9 mouse cellular contexts compared by ENCODE assay signal in genomic region chrX:101299473-101300426, GRCm38 (mm10). TPM values are rescaled to one million over a fixed set of nuclear protein-coding genes. Genes with fewer than 3 reads are reported as not detected.
DNase-seq lines count a peak whose midpoint lies in the region; ATAC-seq and TF ChIP-seq lines count a peak whose summit lies in the region.
"Had no signal": no experiment of that assay in that cellular context is flagged by ENCODE, and none has a peak within 500 bp of the region (broad histone marks: within the 10 kb centered on the region; RNA-seq: fewer than 3 reads in every experiment).

No protein-coding gene starts in this region.

- no peak for DNase-seq in heart, embryonic 10.5 days (ENCODE audit: low spot score)
- no peak for DNase-seq in heart, postnatal 36 days
- peak; percentile 81 for DNase-seq in forebrain, embryonic 14.5 days (ENCODE audit: low spot score)
- peak; percentile 57 for DNase-seq in mesoderm, embryonic 11.5 days (ENCODE audit: low read depth, low spot score)
- DNase-seq in spleen, postnatal 4 days (ENCODE audit: low spot score in 2 of 2) = no peak
- DNase-seq in layer of hippocampus, adult 9-10 months (ENCODE audit: low spot score) = no peak
- DNase-seq in cerebellum, adult 9-10 months = no peak

- no peaks in the 10 kb centered on the region for H3K9me3 ChIP-seq in heart, embryonic 10.5 days
- no peaks in the 10 kb centered on the region for H3K9me3 ChIP-seq in ES-Bruce4 (replicated peaks; ENCODE audit: control insufficient read depth, insufficient read depth, low read length, poor library complexity, severe bottlenecking)
- no peaks in the 10 kb centered on the region for H3K9me3 ChIP-seq in forebrain, embryonic 14.5 days (replicated peaks; ENCODE audit: control insufficient read depth, low read length)

- H3K27ac ChIP-seq in heart, embryonic 10.5 days = peak overlapping the region; percentile 29; the same call in 1 of the 2 replicates
- H3K27ac ChIP-seq in ES-Bruce4 (ENCODE audit: insufficient read depth, low read length) = no peak overlapping the region
- H3K27ac ChIP-seq in forebrain, embryonic 14.5 days (ENCODE audit: low read depth, low read length) = peak overlapping the region; percentile 70

- H3K4me2 ChIP-seq in forebrain, embryonic 14.5 days (ENCODE audit: low read length) = peak overlapping the region; percentile 51

- no peak for TF ChIP-seq POLR2A in ES-Bruce4 (IDR thresholded peaks at IDR 0.05; ENCODE audit: insufficient read depth, low read length)

- peaks cover 30% of the 10 kb centered on the region for H3K36me3 ChIP-seq in heart, embryonic 10.5 days
- no peaks in the 10 kb centered on the region; the same call in none of the 2 replicates for H3K36me3 ChIP-seq in ES-Bruce4 (ENCODE audit: control insufficient read depth, insufficient read depth, low read length, poor library complexity, severe bottlenecking)
- H3K36me3 ChIP-seq in forebrain, embryonic 14.5 days (ENCODE audit: control insufficient read depth, insufficient read depth, low read length) = peaks cover 24% of the 10 kb centered on the region; the same call in 1 of the 2 replicates

- TF ChIP-seq CTCF in ES-Bruce4 (IDR thresholded peaks at IDR 0.05; ENCODE audit: low read depth, low read length) = no peak

- H3K27me3 ChIP-seq in heart, embryonic 10.5 days (ENCODE audit: insufficient read depth, poor library complexity, severe bottlenecking) = peaks cover 40% of the 10 kb centered on the region
- H3K27me3 ChIP-seq in ES-Bruce4 (ENCODE audit: control insufficient read depth, insufficient read depth, low read length, poor library complexity, severe bottlenecking) = no peaks in the 10 kb centered on the region
- H3K27me3 ChIP-seq in forebrain, embryonic 14.5 days (replicated peaks; ENCODE audit: control insufficient read depth, insufficient read depth, low read length) = no peaks in the 10 kb centered on the region

- ATAC-seq in forebrain, embryonic 14.5 days = peak; percentile 74

- 26% methylated on average over 12 of the region's 13 CpGs for WGBS in heart, embryonic 10.5 days
- 40% methylated on average over 13 of the region's 13 CpGs for WGBS in forebrain, embryonic 14.5 days

- peaks cover 18% of the 10 kb centered on the region for H3K4me1 ChIP-seq in heart, embryonic 10.5 days
- peaks cover 4% of the 10 kb centered on the region for H3K4me1 ChIP-seq in ES-Bruce4 (ENCODE audit: control insufficient read depth, insufficient read depth, low read length)
- H3K4me1 ChIP-seq in forebrain, embryonic 14.5 days (ENCODE audit: control insufficient read depth, insufficient read depth, low read length) = peaks cover 17% of the 10 kb centered on the region; the same call in 1 of the 2 replicates

- TF ChIP-seq EP300 in ES-Bruce4 (IDR thresholded peaks at IDR 0.05; ENCODE audit: insufficient read depth, low read depth, low read length) = no peak

- intact Hi-C loops in heart, postnatal 36 days (cut with DNase I) = no loop called here

- H3K4me3 ChIP-seq in heart, embryonic 10.5 days = peak overlapping the region; percentile 50
- peak overlapping the region; percentile 17; the same call in 1 of the 2 replicates for H3K4me3 ChIP-seq in ES-Bruce4 (ENCODE audit: low read depth, low read length)
- H3K4me3 ChIP-seq in forebrain, embryonic 14.5 days (ENCODE audit: low read depth, low read length) = peak overlapping the region; percentile 47
- H3K4me3 ChIP-seq: myocyte had no signal

- no peak overlapping the region for H3K9ac ChIP-seq in ES-Bruce4 (ENCODE audit: low read depth, poor library complexity, severe bottlenecking)
- peak overlapping the region; percentile 74 for H3K9ac ChIP-seq in forebrain, embryonic 14.5 days (ENCODE audit: low read length)

RNA-seq across cellular contexts. Expression of gene Nlgn3, which starts 0.8 kb away (rescaled TPM):
- 2.2 and 2.4 TPM in 2 replicates for polyA plus RNA-seq in heart, embryonic 10.5 days (2016; fragmentation: Nextera tagmentation; extraction: Ambion mirVana)
- total RNA-seq in heart, postnatal 36 days (2021) = under 1 TPM; 0.22 to 0.50 TPM
- 0.58 and 0.70 TPM in 2 replicates for polyA plus RNA-seq in ES-Bruce4 (2011; ENCODE audit: insufficient read depth, insufficient read length, low read depth, missing spikeins)
- polyA plus RNA-seq in forebrain, embryonic 14.5 days (2014; fragmentation: Nextera tagmentation; extraction: Ambion mirVana) = 55.3 and 75.0 TPM in 2 replicates
- polyA plus RNA-seq: myocyte had no signal

RNA-seq across cellular contexts. Expression of gene Med12, which starts 25.9 kb away (rescaled TPM):
- polyA plus RNA-seq in heart, embryonic 10.5 days (2016; fragmentation: Nextera tagmentation; extraction: Ambion mirVana) = 29.4 and 29.7 TPM in 2 replicates
- 10 to 100 TPM; 19.8 to 23.2 TPM for total RNA-seq in heart, postnatal 36 days (2021)
- 38.6 and 41.7 TPM in 2 replicates for polyA plus RNA-seq in ES-Bruce4 (2011; ENCODE audit: insufficient read depth, insufficient read length, low read depth, missing spikeins)
- polyA plus RNA-seq in forebrain, embryonic 14.5 days (2014; fragmentation: Nextera tagmentation; extraction: Ambion mirVana) = 24.7 and 25.0 TPM in 2 replicates

RNA-seq across cellular contexts. Expression of gene Gm20489, which starts 30.9 kb away (rescaled TPM):
- polyA plus RNA-seq in heart, embryonic 10.5 days (2016; fragmentation: Nextera tagmentation; extraction: Ambion mirVana) = not detected in 2 replicates
- total RNA-seq in heart, postnatal 36 days (2021) = not detected
- not detected in 2 replicates for polyA plus RNA-seq in ES-Bruce4 (2011; ENCODE audit: insufficient read depth, insufficient read length, low read depth, missing spikeins)
- not detected in 2 replicates for polyA plus RNA-seq in forebrain, embryonic 14.5 days (2014; fragmentation: Nextera tagmentation; extraction: Ambion mirVana)
- polyA plus RNA-seq: myocyte had no signal

RNA-seq across cellular contexts. Expression of gene Il2rg, which starts 31.7 kb away (rescaled TPM):
- 12.5 and 13.2 TPM in 2 replicates for polyA plus RNA-seq in heart, embryonic 10.5 days (2016; fragmentation: Nextera tagmentation; extraction: Ambion mirVana)
- 1 to 10 TPM; 8.8 to 9.0 TPM for total RNA-seq in heart, postnatal 36 days (2021)
- polyA plus RNA-seq in ES-Bruce4 (2011; ENCODE audit: insufficient read depth, insufficient read length, low read depth, missing spikeins) = 0.40 and 0.84 TPM in 2 replicates
- polyA plus RNA-seq in forebrain, embryonic 14.5 days (2014; fragmentation: Nextera tagmentation; extraction: Ambion mirVana) = 6.2 and 6.5 TPM in 2 replicates

RNA-seq across cellular contexts. Expression of gene Gm614, which starts 36.0 kb away (rescaled TPM):
- not detected in 2 replicates for polyA plus RNA-seq in heart, embryonic 10.5 days (2016; fragmentation: Nextera tagmentation; extraction: Ambion mirVana)
- not detected for total RNA-seq in heart, postnatal 36 days (2021)
- not detected in 2 replicates for polyA plus RNA-seq in ES-Bruce4 (2011; ENCODE audit: insufficient read depth, insufficient read length, low read depth, missing spikeins)
- not detected in 2 replicates for polyA plus RNA-seq in forebrain, embryonic 14.5 days (2014; fragmentation: Nextera tagmentation; extraction: Ambion mirVana)
- polyA plus RNA-seq: myocyte had no signal

Comparison
In these comparisons a context has a peak if more than half of its experiments do, and no peak if none do; other contexts are left out.
1. DNase-seq: peak in forebrain, embryonic 14.5 days (single experiment) and mesoderm, embryonic 11.5 days (single experiment); none in heart, embryonic 10.5 days (single experiment), heart, postnatal 36 days (0 of 2), spleen, postnatal 4 days (0 of 2), layer of hippocampus, adult 9-10 months (single experiment) and cerebellum, adult 9-10 months (single experiment).
2. RNA of gene Nlgn3, which starts 0.8 kb away (polyA plus RNA-seq): 55.3 to 75.0 TPM in forebrain, embryonic 14.5 days; 2.2 to 2.4 TPM in heart, embryonic 10.5 days and 0.58 to 0.70 TPM in ES-Bruce4; every median in the first group is over 10 times any median in the second.
3. Peak in every context shown above with its lines, with median percentiles within 50 percentile points of each other: H3K4me3 ChIP-seq.